Mouse (Mus musculus) embryonic facial prominence, embryonic 13.5 days (tissue): ENCODE measurements at regions not wholly inside any gene's neighbourhood (a gene's known extent, or its start where the extent isn't known, plus 50 kb on each side); places are given as distances from the start of the nearest gene placed in this dataset.

Experiments used
- ATAC-seq: fragments of 200-750 bp; cut with Nextera tagmentation; 2 replicates; pipeline ENCODE4 v1.8.0; 2017; ENCODE audit warnings: low read depth; ENCODE audit not compliant: insufficient number of reproducible peaks, insufficient read depth, low FRiP score, low TSS enrichment
- H3K27ac ChIP-seq: fragments of 300-500 bp; sonication (generic); 2 replicates; pipeline ENCODE4 v1.5.1; 2015; ENCODE audit warnings: moderate library complexity, mild to moderate bottlenecking, inconsistent platforms
- H3K27me3 ChIP-seq: fragments of 300-500 bp; sonication (generic); 2 replicates; pipeline ENCODE4 v1.6.1; 2015; ENCODE audit warnings: mild to moderate bottlenecking, inconsistent platforms
- H3K36me3 ChIP-seq: fragments of 300-500 bp; sonication (generic); 2 replicates; pipeline ENCODE4 v1.6.1; 2015; ENCODE audit warnings: mild to moderate bottlenecking, inconsistent platforms
- H3K4me1 ChIP-seq: fragments of 300-500 bp; sonication (generic); 2 replicates; pipeline ENCODE4 v1.6.1; 2015; ENCODE audit warnings: inconsistent platforms
- H3K4me2 ChIP-seq: fragments of 300-500 bp; sonication (generic); 2 replicates; pipeline ENCODE4 v1.6.1; 2015; ENCODE audit warnings: moderate library complexity, mild to moderate bottlenecking, inconsistent platforms
- H3K4me3 ChIP-seq: fragments of 300-500 bp; sonication (generic); 2 replicates; pipeline ENCODE4 v1.5.1; 2015; ENCODE audit warnings: mild to moderate bottlenecking, inconsistent platforms
- H3K9ac ChIP-seq: fragments of 300-500 bp; sonication (generic); 2 replicates; pipeline ENCODE4 v1.6.1; 2015; ENCODE audit warnings: mild to moderate bottlenecking, inconsistent platforms
- H3K9me3 ChIP-seq: fragments of 300-500 bp; sonication (generic); 2 replicates; pipeline ENCODE4 v1.6.1; 2016; ENCODE audit warnings: inconsistent platforms
- WGBS: fragments of 180-500 bp; shearing (Covaris S2); methylation state at CpG from one replicate; pipeline ENCODE4 v1.1.7; 2015; ENCODE audit warnings: mixed read lengths; 5-methylcytosine and 5-hydroxymethylcytosine counted together

GRCm38 (mm10) chr2:173376926-173377325, 100.6 kb upstream of the Pmepa1 start:
- Histone ChIP-seq H3K27me3 (no peaks in the 10 kb centered on the region), H3K27ac (no peak overlapping the region), H3K36me3 (no peaks in the 10 kb centered on the region), H3K4me1 (peaks cover 39% of the 10 kb centered on the region), H3K9ac (no peak overlapping the region), H3K4me2 (no peak overlapping the region), H3K9me3 (peaks cover 7% of the 10 kb centered on the region), H3K4me3 (no peak overlapping the region)
- WGBS: 85% methylated on average over 6 of the region's 6 CpGs
- no peak for ATAC-seq

GRCm38 (mm10) chr2:173377497-173378257, 101.3 kb upstream of the Pmepa1 start:
- Histone ChIP-seq H3K4me2 (no peak overlapping the region), H3K36me3 (no peaks in the 10 kb centered on the region), H3K9ac (no peak overlapping the region), H3K27ac (peak overlapping the region; percentile 70), H3K27me3 (no peaks in the 10 kb centered on the region), H3K9me3 (no peaks in the 10 kb centered on the region), H3K4me1 (peaks cover 43% of the 10 kb centered on the region), H3K4me3 (no peak overlapping the region)
- 0 out of 2 replicates have a peak, but pooled peaks have one; percentile 46 for ATAC-seq
- 51% methylated on average over 10 of the region's 12 CpGs for WGBS

DNA sequence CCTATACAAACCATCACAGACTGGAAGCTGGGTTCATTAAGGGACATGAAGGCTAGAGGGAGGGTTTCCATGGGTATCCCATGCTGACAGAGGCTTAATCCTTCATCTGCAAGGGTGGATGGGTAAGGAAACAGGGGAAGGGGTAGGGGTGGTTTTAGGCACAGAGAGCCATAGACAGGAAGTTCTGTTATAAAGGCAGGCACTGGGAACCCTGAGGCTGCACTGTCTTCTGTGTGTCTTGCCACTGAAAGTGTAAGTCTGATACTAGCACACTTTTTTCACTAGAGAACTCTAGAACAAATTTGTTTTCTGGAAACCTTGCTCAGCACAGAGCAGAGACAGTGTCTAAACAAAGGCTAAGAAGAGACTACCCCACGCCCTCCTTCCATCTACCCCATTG, 103.4 kb upstream of the Pmepa1 start:
- no peaks in the 10 kb centered on the region for H3K36me3 ChIP-seq
- no peak overlapping the region for H3K9ac ChIP-seq
- H3K27me3 ChIP-seq: no peaks in the 10 kb centered on the region
- peaks cover 43% of the 10 kb centered on the region for H3K4me1 ChIP-seq
- 80% methylated on average over 1 of the region's 1 CpGs for WGBS
- H3K4me3 ChIP-seq: no peak overlapping the region
- H3K9me3 ChIP-seq: no peaks in the 10 kb centered on the region
- H3K27ac ChIP-seq: peak overlapping the region; percentile 84
- no peak overlapping the region for H3K4me2 ChIP-seq
- no peak for ATAC-seq

DNA sequence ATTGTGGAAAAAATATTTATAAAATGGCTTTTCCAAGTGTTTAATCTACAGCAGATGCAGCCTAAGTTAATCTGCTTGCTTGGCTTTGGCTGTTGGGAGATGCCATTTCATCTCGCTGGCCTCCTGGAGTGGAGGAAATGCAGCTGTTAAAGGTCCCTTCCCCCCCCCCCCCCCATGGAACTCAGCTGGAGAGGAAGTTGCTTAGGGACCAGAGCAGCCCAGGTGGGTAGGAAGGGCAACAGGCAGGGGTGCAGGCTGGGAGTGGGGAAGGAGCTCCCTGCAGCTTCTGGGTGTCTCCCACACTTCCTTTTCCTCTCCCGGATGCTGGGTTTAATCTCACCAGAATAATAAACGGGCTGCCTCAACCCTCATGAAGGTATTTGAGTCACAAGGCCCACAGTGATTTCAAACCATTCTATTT, 104.0 kb upstream of the Pmepa1 start:
- Histone ChIP-seq H3K9me3 (no peaks in the 10 kb centered on the region), H3K4me2 (no peak overlapping the region), H3K27ac (peak overlapping the region; percentile 84), H3K4me3 (no peak overlapping the region), H3K9ac (no peak overlapping the region), H3K27me3 (no peaks in the 10 kb centered on the region), H3K4me1 (peaks cover 41% of the 10 kb centered on the region), H3K36me3 (no peaks in the 10 kb centered on the region)
- ATAC-seq: no peak
- 34% methylated on average over 3 of the region's 3 CpGs for WGBS

DNA sequence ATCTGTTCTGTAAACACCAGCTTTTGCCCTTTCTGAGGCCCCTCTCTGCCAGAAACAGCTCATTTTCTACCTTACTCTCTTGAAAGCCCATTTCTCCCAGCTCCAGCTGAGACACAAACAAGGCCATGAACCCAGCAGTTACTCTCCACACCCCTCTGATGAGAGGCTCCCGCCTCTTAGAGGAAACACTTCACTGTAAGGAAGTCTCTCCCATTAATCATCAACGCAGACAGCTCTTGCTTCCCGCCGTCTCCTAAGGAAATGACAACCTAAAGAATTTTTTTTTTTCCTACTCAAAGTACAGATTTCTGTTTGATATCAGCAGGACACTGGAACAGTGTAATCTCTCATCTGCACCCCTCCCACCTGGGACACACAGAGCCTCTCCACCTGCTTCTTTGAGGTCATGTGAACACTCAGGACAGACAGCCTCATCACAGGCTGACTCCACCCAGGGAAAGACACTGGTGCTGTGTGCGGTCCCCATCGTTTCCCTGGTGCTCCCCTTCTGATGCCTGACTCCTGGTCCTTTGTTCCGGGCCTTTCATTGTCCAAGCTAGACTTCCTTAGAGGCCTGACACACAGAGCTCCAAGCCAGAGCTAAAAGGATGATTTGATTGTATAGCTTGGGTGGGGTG, 106.0 kb upstream of the Pmepa1 start:
- Histone ChIP-seq H3K36me3 (no peaks in the 10 kb centered on the region), H3K4me2 (no peak overlapping the region), H3K27me3 (no peaks in the 10 kb centered on the region), H3K4me1 (peaks cover 34% of the 10 kb centered on the region), H3K9me3 (no peaks in the 10 kb centered on the region), H3K27ac (no peak overlapping the region), H3K9ac (no peak overlapping the region), H3K4me3 (no peak overlapping the region)
- WGBS: 77% methylated on average over 7 of the region's 7 CpGs
- no peak for ATAC-seq

GRCm38 (mm10) chr2:173384935-173385586, 108.7 kb upstream of the Pmepa1 start:
- Histone ChIP-seq H3K27ac (no peak overlapping the region), H3K9me3 (no peaks in the 10 kb centered on the region)
- 57% methylated on average over 8 of the region's 8 CpGs for WGBS

DNA sequence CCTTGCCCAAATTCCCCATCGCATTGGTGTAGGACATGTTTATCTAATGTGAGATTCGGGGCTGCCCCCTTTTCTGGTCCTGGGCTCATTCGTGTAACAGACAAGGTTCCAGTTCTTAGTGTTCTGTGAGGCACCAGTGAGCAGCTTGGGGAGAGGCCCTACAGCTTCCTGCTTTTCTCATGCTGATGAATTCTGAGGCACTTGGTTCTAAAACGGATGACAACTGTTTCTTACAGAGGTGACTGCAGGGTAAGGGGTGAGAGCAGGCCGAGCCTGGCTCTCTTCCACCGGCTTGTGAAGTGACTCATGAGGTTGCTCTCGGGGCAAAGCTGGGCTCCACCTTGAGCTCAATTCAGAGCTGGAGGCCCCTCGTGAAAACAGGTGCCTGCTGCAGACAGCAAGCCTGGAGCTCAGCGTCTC, 109.4 kb upstream of the Pmepa1 start:
- Histone ChIP-seq H3K4me2 (no peak overlapping the region), H3K36me3 (no peaks in the 10 kb centered on the region), H3K27me3 (no peaks in the 10 kb centered on the region), H3K9me3 (0 out of 2 replicates have a peak, but pooled peaks cover under 1% of the 10 kb centered on the region), H3K27ac (no peak overlapping the region), H3K9ac (no peak overlapping the region), H3K4me1 (peaks cover 10% of the 10 kb centered on the region; the same call in 1 of the 2 replicates), H3K4me3 (no peak overlapping the region)
- ATAC-seq: no peak
- 61% methylated on average over 9 of the region's 9 CpGs for WGBS

More at GRCm38 (mm10) chr2:173384935-173385586, 108.7 kb upstream of the Pmepa1 start:
- Histone ChIP-seq H3K4me2 (no peak overlapping the region), H3K4me3 (no peak overlapping the region), H3K36me3 (no peaks in the 10 kb centered on the region), H3K4me1 (peaks cover 16% of the 10 kb centered on the region), H3K27me3 (no peaks in the 10 kb centered on the region), H3K9ac (no peak overlapping the region)
- ATAC-seq: no peak

DNA sequence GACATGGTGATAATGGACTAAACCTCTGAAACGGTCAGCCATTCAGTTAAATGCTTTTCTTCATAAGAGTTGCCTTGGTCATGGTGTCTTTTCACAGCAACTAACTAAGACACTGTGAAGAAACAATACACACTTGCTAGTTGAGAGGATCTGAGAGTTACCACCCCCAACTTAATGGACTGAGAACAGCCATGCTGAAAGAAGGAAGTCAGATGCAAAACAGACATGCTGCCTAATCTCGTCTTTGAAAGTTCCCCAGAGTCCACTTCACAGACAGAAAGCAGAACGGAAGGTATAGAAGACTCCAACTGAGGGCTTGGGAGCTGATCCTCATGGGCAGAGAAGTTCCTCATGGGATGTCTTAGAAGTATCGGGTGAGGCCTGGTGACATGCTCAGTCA, 111.8 kb upstream of the Pmepa1 start:
- no peak for ATAC-seq
- no peaks in the 10 kb centered on the region for H3K36me3 ChIP-seq
- no peak overlapping the region for H3K4me3 ChIP-seq
- 0 out of 2 replicates have a peak, but pooled peaks cover 5% of the 10 kb centered on the region for H3K9me3 ChIP-seq
- H3K27ac ChIP-seq: no peak overlapping the region
- H3K9ac ChIP-seq: no peak overlapping the region
- no peak overlapping the region for H3K4me2 ChIP-seq
- 76% methylated on average over 4 of the region's 4 CpGs for WGBS
- peaks cover 5% of the 10 kb centered on the region; the same call in 1 of the 2 replicates for H3K4me1 ChIP-seq
- H3K27me3 ChIP-seq: no peaks in the 10 kb centered on the region

GRCm38 (mm10) chr2:173392557-173393323, 116.4 kb upstream of the Pmepa1 start:
- no peak overlapping the region for H3K4me3 ChIP-seq
- H3K36me3 ChIP-seq: no peaks in the 10 kb centered on the region
- H3K27me3 ChIP-seq: no peaks in the 10 kb centered on the region
- 84% methylated on average over 14 of the region's 14 CpGs for whole genome bisulfite sequencing
- H3K9ac ChIP-seq: no peak overlapping the region
- H3K4me2 ChIP-seq: no peak overlapping the region
- H3K4me1 ChIP-seq: peaks cover 11% of the 10 kb centered on the region
- no peak for ATAC-seq
- no peak overlapping the region for H3K27ac ChIP-seq
- H3K9me3 ChIP-seq: 0 out of 2 replicates have a peak, but pooled peaks cover 5% of the 10 kb centered on the region

DNA sequence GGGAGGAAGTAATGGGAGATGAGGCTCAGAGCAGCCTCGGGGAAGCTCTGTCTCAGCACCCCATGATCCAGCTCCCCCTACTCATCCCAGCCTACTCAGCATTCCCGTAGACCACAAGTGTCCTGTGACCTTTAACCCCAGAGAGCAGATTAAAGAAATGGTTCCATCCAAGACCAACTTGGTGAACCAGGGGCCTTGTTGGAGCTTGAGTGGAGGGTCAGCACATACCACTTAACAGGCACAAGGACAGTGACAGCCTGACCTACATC, 116.9 kb upstream of the Pmepa1 start:
- no peak overlapping the region for H3K4me3 ChIP-seq
- H3K4me1 ChIP-seq: peaks cover 11% of the 10 kb centered on the region
- H3K36me3 ChIP-seq: no peaks in the 10 kb centered on the region
- H3K27ac ChIP-seq: no peak overlapping the region
- 0 out of 2 replicates have a peak, but pooled peaks cover 5% of the 10 kb centered on the region for H3K9me3 ChIP-seq
- no peak overlapping the region for H3K4me2 ChIP-seq
- H3K9ac ChIP-seq: no peak overlapping the region
- ATAC-seq: no peak
- H3K27me3 ChIP-seq: no peaks in the 10 kb centered on the region
- 44% methylated on average over 2 of the region's 2 CpGs for WGBS

GRCm38 (mm10) chr2:173395526-173395925, 119.2 kb upstream of the Pmepa1 start:
- H3K27ac ChIP-seq: no peak overlapping the region
- no peaks in the 10 kb centered on the region for H3K36me3 ChIP-seq
- 28% methylated on average over 6 of the region's 6 CpGs for WGBS
- no peaks in the 10 kb centered on the region for H3K27me3 ChIP-seq
- ATAC-seq: no peak
- 0 out of 2 replicates have a peak, but pooled peaks cover 5% of the 10 kb centered on the region for H3K9me3 ChIP-seq
- no peak overlapping the region for H3K9ac ChIP-seq
- no peak overlapping the region for H3K4me2 ChIP-seq
- H3K4me1 ChIP-seq: peaks cover 11% of the 10 kb centered on the region
- no peak overlapping the region for H3K4me3 ChIP-seq
